Mouse (Mus musculus) MEL (cell line): ENCODE results near the gene Abca7. TPM values are rescaled to one million over a fixed set of nuclear protein-coding genes. Genes with fewer than 3 reads are reported as not detected.

ENCODE experiments used
- polyA plus RNA-seq, 2 experiments: library from polyadenylated mRNA; stranded (reverse) in 1 of 2; unstranded in 1 of 2; fragments of >175 nt in 1 of 2; fragments of >200 nt in 1 of 2; gene quantifications; 2 replicates each; pipeline versions ENCODE4 v1.2.1 to v1.2.4; 2012; ENCODE audit warnings: low replicate concordance in 2 of 2, low read depth in 1 of 2; ENCODE audit not compliant: insufficient read length in 2 of 2, insufficient read depth in 1 of 2, missing spikeins in 1 of 2
- total RNA-seq: library from RNA; depleted of rRNA; stranded (reverse); fragments of 300-350 nt; gene quantifications from 2 replicates; pipeline ENCODE4 v1.2.3, GENCODE M21; 2012; rRNA removed

Gene Abca7
- total and polyA plus RNA-seq, 3 experiments: 7.7 to 16.8 TPM; not detected in 1

Other genes starting within 250 kb of the Abca7 start
Only the 30 nearest of the 33 such genes appear.
- gene Rnf126, start 229.5 kb upstream of the Abca7 start, total RNA-seq: 78.8 and 84.8 TPM in 2 replicates
- gene Rnf126, start 229.5 kb upstream of the Abca7 start, polyA plus RNA-seq: 100 to 1,000 TPM; 174 to 184 TPM
- gene Fstl3, start 219.2 kb upstream of the Abca7 start, total RNA-seq: 2.2 and 4.3 TPM in 2 replicates
- 1 to 10 TPM in 1 of 2 experiments, not detected in 1; 7.1 TPM for gene Fstl3, start 219.2 kb upstream of the Abca7 start, polyA plus RNA-seq
- gene Prss57, start 205.5 kb upstream of the Abca7 start, total RNA-seq: 0.39 and 0.50 TPM in 2 replicates
- under 1 TPM in 1 of 2 experiments, not detected in 1; 0.70 TPM for gene Prss57, start 205.5 kb upstream of the Abca7 start, polyA plus RNA-seq
- 4.8 TPM in 2 replicates for gene Palm, start 202.9 kb upstream of the Abca7 start, total RNA-seq
- gene Palm, start 202.9 kb upstream of the Abca7 start, polyA plus RNA-seq: 10 to 100 TPM in 1 of 2 experiments, not detected in 1; 15.5 TPM
- not detected in 2 replicates for gene Misp, start 175.5 kb upstream of the Abca7 start, total RNA-seq
- gene Misp, start 175.5 kb upstream of the Abca7 start, polyA plus RNA-seq: not detected
- 301 and 316 TPM in 2 replicates for gene Ptbp1, start 142.1 kb upstream of the Abca7 start, total RNA-seq
- gene Ptbp1, start 142.1 kb upstream of the Abca7 start, polyA plus RNA-seq: 100 to 1,000 TPM; 329 to 837 TPM
- 9.1 and 11.2 TPM in 2 replicates for gene Prtn3, start 122.0 kb upstream of the Abca7 start, total RNA-seq
- 10 to 100 TPM in 1 of 2 experiments, not detected in 1; 31.5 TPM for gene Prtn3, start 122.0 kb upstream of the Abca7 start, polyA plus RNA-seq
- gene Plppr3, start 121.9 kb upstream of the Abca7 start, total RNA-seq: 0.56 and 0.85 TPM in 2 replicates
- 1 to 10 TPM in 1 of 2 experiments, not detected in 1; 6.2 TPM for gene Plppr3, start 121.9 kb upstream of the Abca7 start, polyA plus RNA-seq
- gene Elane, start 110.2 kb upstream of the Abca7 start, total RNA-seq: not detected in 2 replicates
- under 1 TPM in 1 of 2 experiments, not detected in 1; 0.07 TPM for gene Elane, start 110.2 kb upstream of the Abca7 start, polyA plus RNA-seq
- gene Cfd, start 105.6 kb upstream of the Abca7 start, total RNA-seq: not detected in 2 replicates
- under 1 TPM in 1 of 2 experiments, not detected in 1; 0.21 TPM for gene Cfd, start 105.6 kb upstream of the Abca7 start, polyA plus RNA-seq
- gene Med16, start 87.6 kb upstream of the Abca7 start, total RNA-seq: 16.6 and 17.3 TPM in 2 replicates
- 10 to 100 TPM in 1 of 2 experiments, not detected in 1; 41.2 TPM for gene Med16, start 87.6 kb upstream of the Abca7 start, polyA plus RNA-seq
- gene Gm26602, start 85.6 kb upstream of the Abca7 start, total RNA-seq: 5.2 and 10.2 TPM in 2 replicates
- 1 to 10 TPM in 1 of 2 experiments, not detected in 1; 4.5 TPM for gene Gm26602, start 85.6 kb upstream of the Abca7 start, polyA plus RNA-seq
- 9.1 and 10.8 TPM in 2 replicates for gene Kiss1r, start 79.5 kb upstream of the Abca7 start, total RNA-seq
- gene Kiss1r, start 79.5 kb upstream of the Abca7 start, polyA plus RNA-seq: 10 to 100 TPM in 1 of 2 experiments, not detected in 1; 23.5 TPM
- 22.7 and 29.1 TPM in 2 replicates for gene R3hdm4, start 75.3 kb upstream of the Abca7 start, total RNA-seq
- 100 to 1,000 TPM in 1 of 2 experiments, not detected in 1; 105 TPM for gene R3hdm4, start 75.3 kb upstream of the Abca7 start, polyA plus RNA-seq
- 11.8 and 12.5 TPM in 2 replicates for gene Arid3a, start 69.5 kb upstream of the Abca7 start, total RNA-seq
- gene Arid3a, start 69.5 kb upstream of the Abca7 start, polyA plus RNA-seq: 10 to 100 TPM in 1 of 2 experiments, not detected in 1; 17.2 TPM
- gene Wdr18, start 36.3 kb upstream of the Abca7 start, total RNA-seq: 94.5 and 107 TPM in 2 replicates
- gene Wdr18, start 36.3 kb upstream of the Abca7 start, polyA plus RNA-seq: 10 to 100 TPM in 1 of 2 experiments, not detected in 1; 89.5 TPM
- gene Grin3b, start 25.8 kb upstream of the Abca7 start, total RNA-seq: 0.16 and 0.42 TPM in 2 replicates
- gene Grin3b, start 25.8 kb upstream of the Abca7 start, polyA plus RNA-seq: 1 to 10 TPM in 1 of 2 experiments, not detected in 1; 1.1 TPM
- gene Tmem259, start 12.2 kb upstream of the Abca7 start, total RNA-seq: 58.2 and 62.0 TPM in 2 replicates
- gene Tmem259, start 12.2 kb upstream of the Abca7 start, polyA plus RNA-seq: 100 to 1,000 TPM in 1 of 2 experiments, not detected in 1; 150 TPM
- gene Cnn2, start 7.9 kb upstream of the Abca7 start, total RNA-seq: 8.7 and 9.1 TPM in 2 replicates
- gene Cnn2, start 7.9 kb upstream of the Abca7 start, polyA plus RNA-seq: 10 to 100 TPM in 1 of 2 experiments, not detected in 1; 25.3 TPM
- 25.2 and 26.2 TPM in 2 replicates for gene Arhgap45, start 20.2 kb downstream of the Abca7 start, total RNA-seq
- 10 to 100 TPM in 1 of 2 experiments, not detected in 1; 53.6 TPM for gene Arhgap45, start 20.2 kb downstream of the Abca7 start, polyA plus RNA-seq
- 156 and 169 TPM in 2 replicates for gene Polr2e, start 43.3 kb downstream of the Abca7 start, total RNA-seq
- gene Polr2e, start 43.3 kb downstream of the Abca7 start, polyA plus RNA-seq: 100 to 1,000 TPM; 258 to 279 TPM
- 422 and 508 TPM in 2 replicates for gene Gpx4, start 50.7 kb downstream of the Abca7 start, total RNA-seq
- gene Gpx4, start 50.7 kb downstream of the Abca7 start, polyA plus RNA-seq: 100 to 1,000 TPM in 1 of 2 experiments, not detected in 1; 536 TPM
- 14.6 and 15.8 TPM in 2 replicates for gene Sbno2, start 109.1 kb downstream of the Abca7 start, total RNA-seq
- 10 to 100 TPM in 1 of 2 experiments, not detected in 1; 29.0 TPM for gene Sbno2, start 109.1 kb downstream of the Abca7 start, polyA plus RNA-seq
- 77.8 and 108 TPM in 2 replicates for gene Stk11, start 119.3 kb downstream of the Abca7 start, total RNA-seq
- 100 to 1,000 TPM in 1 of 2 experiments, not detected in 1; 188 TPM for gene Stk11, start 119.3 kb downstream of the Abca7 start, polyA plus RNA-seq
- 308 and 324 TPM in 2 replicates for gene Atp5d, start 142.1 kb downstream of the Abca7 start, total RNA-seq
- 100 to 1,000 TPM; 300 to 657 TPM for gene Atp5d, start 142.1 kb downstream of the Abca7 start, polyA plus RNA-seq
- 4.8 and 6.8 TPM in 2 replicates for gene Cbarp, start 144.3 kb downstream of the Abca7 start, total RNA-seq
- 10 to 100 TPM in 1 of 2 experiments, not detected in 1; 19.3 TPM for gene Cbarp, start 144.3 kb downstream of the Abca7 start, polyA plus RNA-seq
- 8.1 and 8.3 TPM in 2 replicates for gene Midn, start 151.8 kb downstream of the Abca7 start, total RNA-seq
- gene Midn, start 151.8 kb downstream of the Abca7 start, polyA plus RNA-seq: 10 to 100 TPM in 1 of 2 experiments, not detected in 1; 26.7 TPM
- 21.2 and 27.2 TPM in 2 replicates for gene Cirbp, start 169.5 kb downstream of the Abca7 start, total RNA-seq
- 10 to 100 TPM in 1 of 2 experiments, not detected in 1; 56.6 TPM for gene Cirbp, start 169.5 kb downstream of the Abca7 start, polyA plus RNA-seq
- 16.9 and 17.7 TPM in 2 replicates for gene 1600002K03Rik, start 176.4 kb downstream of the Abca7 start, total RNA-seq
- 10 to 100 TPM in 1 of 2 experiments, not detected in 1; 11.4 TPM for gene 1600002K03Rik, start 176.4 kb downstream of the Abca7 start, polyA plus RNA-seq
- 0.12 TPM in 1 of 2 replicates, not detected in the other for gene Efna2, start 183.0 kb downstream of the Abca7 start, total RNA-seq
- 1 to 10 TPM in 1 of 2 experiments, not detected in 1; 2.8 TPM for gene Efna2, start 183.0 kb downstream of the Abca7 start, polyA plus RNA-seq